Mouse (Mus musculus): ENCODE results near the gene Rap1gap2. TPM values are rescaled to one million over a fixed set of nuclear protein-coding genes. Genes with fewer than 3 reads are reported as not detected.

The Rap1gap2 gene
- polyA plus RNA-seq, 1 experiment from 2014 or later: 9.9 TPM

DNA sequence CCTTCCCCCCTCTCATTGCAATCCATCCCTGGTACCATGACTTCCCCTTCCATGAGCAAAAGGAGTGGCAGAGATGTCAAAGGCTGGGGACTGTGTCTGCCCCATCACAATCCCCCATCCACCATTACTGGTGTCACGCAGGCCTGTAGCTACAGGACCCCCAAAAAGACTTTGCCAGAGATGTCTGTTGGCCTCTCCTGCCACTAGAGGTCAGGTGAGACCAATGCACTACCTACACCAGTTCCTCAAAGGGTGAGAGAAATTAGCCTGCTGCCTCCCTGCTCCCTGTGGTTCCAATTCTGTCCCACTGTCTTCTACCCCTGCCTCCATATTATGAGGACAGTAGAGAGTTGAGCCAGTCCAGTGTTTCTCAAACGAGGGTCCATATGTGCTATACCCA lies 208.6 kb downstream of the Rap1gap2 start:
- Histone ChIP-seq H3K9ac (replicated peaks; ENCODE audit: low read depth, low read length) (no peak overlapping the region), H3K36me3 (ENCODE audit: control insufficient read depth, insufficient read depth, low read length) (no peaks in the 10 kb centered on the region), H3K4me2 (ENCODE audit: low read depth, low read length) (no peak overlapping the region), H3K27ac (ENCODE audit: low read depth, low read length) (no peak overlapping the region), H3K9me3 (ENCODE audit: control insufficient read depth, low read length) (no peaks in the 10 kb centered on the region), H3K4me1 (ENCODE audit: control insufficient read depth, insufficient read depth, low read length) (no peaks in the 10 kb centered on the region), H3K4me3 (ENCODE audit: low read depth, low read length) (no peak overlapping the region), H3K27me3 (ENCODE audit: control insufficient read depth, insufficient read depth, low read length) (no peaks in the 10 kb centered on the region)
- ATAC-seq (ENCODE audit: low read depth): no peak; the same call in 1 of the 2 replicates
- WGBS: 40% methylated on average over 2 of the region's 2 CpGs

DNA sequence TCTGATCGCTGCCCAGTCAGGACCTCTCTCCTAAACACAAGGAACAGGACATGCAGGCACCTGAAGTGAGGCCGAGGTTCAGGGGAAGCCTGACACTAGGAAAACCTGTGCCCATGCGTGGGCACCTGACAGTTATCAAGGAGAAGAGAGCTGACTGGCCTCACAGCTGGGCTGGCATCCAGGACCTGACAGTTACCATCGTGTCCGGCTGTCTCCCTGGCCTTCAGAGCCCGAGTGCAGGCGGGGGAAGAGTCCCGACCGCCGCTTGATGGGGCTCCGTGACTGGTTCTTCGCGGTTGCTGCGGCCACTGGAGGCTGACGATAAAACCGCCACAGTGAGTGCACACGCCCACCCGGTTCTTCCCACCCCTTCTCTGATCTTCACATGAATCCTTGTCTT lies 215.1 kb downstream of the Rap1gap2 start:
- Histone ChIP-seq H3K4me3 (ENCODE audit: low read depth, low read length) (no peak overlapping the region), H3K4me2 (ENCODE audit: low read depth, low read length) (no peak overlapping the region), H3K27me3 (ENCODE audit: control insufficient read depth, insufficient read depth, low read length) (no peaks in the 10 kb centered on the region), H3K9ac (replicated peaks; ENCODE audit: low read depth, low read length) (no peak overlapping the region), H3K27ac (ENCODE audit: low read depth, low read length) (no peak overlapping the region), H3K9me3 (ENCODE audit: control insufficient read depth, low read length) (no peaks in the 10 kb centered on the region), H3K4me1 (ENCODE audit: control insufficient read depth, insufficient read depth, low read length) (no peaks in the 10 kb centered on the region), H3K36me3 (ENCODE audit: control insufficient read depth, insufficient read depth, low read length) (no peaks in the 10 kb centered on the region)
- ATAC-seq (ENCODE audit: low read depth): no peak
- WGBS: 80% methylated on average over 18 of the region's 18 CpGs

DNA sequence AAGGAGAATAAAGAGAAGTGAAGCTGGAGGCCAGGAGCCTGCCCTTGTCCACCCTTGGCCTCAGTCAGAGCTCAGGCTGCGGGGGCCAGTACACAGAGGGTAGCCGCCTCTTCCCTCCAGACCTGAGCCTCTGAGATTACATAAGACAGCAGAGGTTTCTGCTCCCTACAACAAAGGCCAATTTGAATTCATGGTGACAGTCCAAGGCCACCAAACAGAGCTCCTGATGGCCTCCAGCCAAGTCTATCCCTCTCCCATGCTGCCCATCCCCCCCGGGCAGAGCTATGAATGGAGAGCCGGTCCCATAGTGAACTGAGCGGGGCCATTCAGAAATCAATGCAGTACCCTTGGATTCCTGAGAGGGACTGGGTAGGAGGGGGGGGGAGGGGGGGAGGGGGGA lies 217.2 kb downstream of the Rap1gap2 start:
- Histone ChIP-seq H3K27ac (ENCODE audit: low read depth, low read length) (no peak overlapping the region), H3K9me3 (ENCODE audit: control insufficient read depth, low read length) (no peaks in the 10 kb centered on the region), H3K4me1 (ENCODE audit: control insufficient read depth, insufficient read depth, low read length) (no peaks in the 10 kb centered on the region), H3K36me3 (ENCODE audit: control insufficient read depth, insufficient read depth, low read length) (no peaks in the 10 kb centered on the region), H3K4me3 (ENCODE audit: low read depth, low read length) (no peak overlapping the region), H3K4me2 (ENCODE audit: low read depth, low read length) (no peak overlapping the region), H3K27me3 (ENCODE audit: control insufficient read depth, insufficient read depth, low read length) (no peaks in the 10 kb centered on the region), H3K9ac (replicated peaks; ENCODE audit: low read depth, low read length) (no peak overlapping the region)
- WGBS: 37% methylated on average over 5 of the region's 5 CpGs
- peak; percentile 69; the same call in 1 of the 2 replicates for ATAC-seq (ENCODE audit: low read depth)

DNA sequence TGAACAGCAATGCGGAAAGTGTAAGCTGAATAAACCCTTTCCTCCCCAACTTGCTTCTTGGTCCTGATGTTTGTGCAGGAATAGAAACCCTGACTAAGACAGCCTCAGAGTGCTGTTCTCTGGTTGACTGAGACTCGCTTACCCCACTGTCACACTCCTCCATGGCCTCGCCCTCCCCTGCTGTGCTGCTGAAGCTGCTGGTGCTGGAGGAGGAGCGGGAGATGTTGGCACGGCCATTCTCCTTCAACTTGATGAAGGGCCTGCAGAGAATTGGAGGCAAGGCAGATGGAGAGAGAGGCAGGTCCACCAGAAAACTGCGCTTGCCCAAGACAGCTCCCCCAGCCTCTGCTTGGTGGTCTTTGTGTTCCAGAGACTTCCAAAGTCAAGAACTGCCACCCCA lies 217.8 kb downstream of the Rap1gap2 start:
- no peak for ATAC-seq (ENCODE audit: low read depth)

DNA sequence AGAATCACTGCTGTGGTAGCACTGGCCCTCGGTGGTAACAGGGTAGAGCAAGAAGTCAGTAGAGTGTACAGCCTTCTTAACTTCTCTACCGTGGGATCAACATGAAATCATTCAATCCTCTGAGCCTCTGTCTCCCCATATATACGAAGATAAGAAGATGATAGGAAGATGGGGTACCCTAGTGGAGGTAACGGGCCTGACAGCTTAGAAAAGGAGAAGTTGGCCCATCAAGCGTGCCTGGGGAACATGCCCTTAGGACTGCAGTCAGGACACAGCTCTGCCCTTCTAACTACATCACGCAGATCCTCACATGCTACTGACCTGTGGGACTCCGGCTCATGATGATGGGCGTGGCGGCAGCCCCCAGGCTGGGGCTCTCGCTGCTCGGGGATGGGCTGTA lies 218.8 kb downstream of the Rap1gap2 start:
- Histone ChIP-seq H3K27me3 (ENCODE audit: control insufficient read depth, insufficient read depth, low read length) (no peaks in the 10 kb centered on the region), H3K4me2 (ENCODE audit: low read depth, low read length) (no peak overlapping the region), H3K36me3 (ENCODE audit: control insufficient read depth, insufficient read depth, low read length) (no peaks in the 10 kb centered on the region), H3K27ac (ENCODE audit: low read depth, low read length) (no peak overlapping the region), H3K9me3 (ENCODE audit: control insufficient read depth, low read length) (no peaks in the 10 kb centered on the region), H3K9ac (replicated peaks; ENCODE audit: low read depth, low read length) (no peak overlapping the region), H3K4me3 (ENCODE audit: low read depth, low read length) (no peak overlapping the region), H3K4me1 (ENCODE audit: control insufficient read depth, insufficient read depth, low read length) (no peaks in the 10 kb centered on the region)
- WGBS: 90% methylated on average over 11 of the region's 11 CpGs
- no peak for ATAC-seq (ENCODE audit: low read depth)

More for the DNA sequence above, 217.8 kb downstream of the Rap1gap2 start:
- H3K4me1 ChIP-seq (ENCODE audit: control insufficient read depth, insufficient read depth, low read length): no peaks in the 10 kb centered on the region
- H3K36me3 ChIP-seq (ENCODE audit: control insufficient read depth, insufficient read depth, low read length): no peaks in the 10 kb centered on the region
- no peaks in the 10 kb centered on the region for H3K9me3 ChIP-seq (ENCODE audit: control insufficient read depth, low read length)
- H3K4me3 ChIP-seq (ENCODE audit: low read depth, low read length): no peak overlapping the region
- no peak overlapping the region for H3K27ac ChIP-seq (ENCODE audit: low read depth, low read length)
- H3K27me3 ChIP-seq (ENCODE audit: control insufficient read depth, insufficient read depth, low read length): no peaks in the 10 kb centered on the region
- 73% methylated on average over 6 of the region's 6 CpGs for WGBS
- no peak overlapping the region for H3K4me2 ChIP-seq (ENCODE audit: low read depth, low read length)
- no peak overlapping the region for H3K9ac ChIP-seq (replicated peaks; ENCODE audit: low read depth, low read length)

DNA sequence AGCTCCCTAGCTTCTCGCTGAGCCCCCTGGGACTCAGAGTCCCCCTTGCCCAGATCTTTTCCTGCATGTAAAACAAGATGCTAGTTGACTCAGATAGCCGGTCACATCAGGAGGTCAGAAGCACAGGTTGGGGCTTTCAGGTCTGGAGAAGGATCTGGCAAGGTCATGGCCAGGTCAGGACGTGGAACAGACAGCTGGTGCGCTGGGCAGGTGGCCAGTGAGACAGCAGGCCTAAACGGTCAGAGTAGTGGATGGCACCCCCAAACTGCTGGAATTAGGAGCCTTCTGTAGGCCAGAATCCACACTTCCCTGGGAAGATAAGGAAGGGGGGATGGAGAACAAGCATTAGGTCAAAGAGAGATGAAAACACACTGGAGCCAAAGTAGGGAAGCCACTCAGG lies 223.5 kb downstream of the Rap1gap2 start:
- Histone ChIP-seq H3K9me3 (ENCODE audit: control insufficient read depth, low read length) (no peaks in the 10 kb centered on the region), H3K36me3 (ENCODE audit: control insufficient read depth, insufficient read depth, low read length) (no peaks in the 10 kb centered on the region), H3K27me3 (ENCODE audit: control insufficient read depth, insufficient read depth, low read length) (no peaks in the 10 kb centered on the region), H3K27ac (ENCODE audit: low read depth, low read length) (no peak overlapping the region), H3K4me1 (ENCODE audit: control insufficient read depth, insufficient read depth, low read length) (no peaks in the 10 kb centered on the region), H3K4me3 (ENCODE audit: low read depth, low read length) (no peak overlapping the region), H3K9ac (replicated peaks; ENCODE audit: low read depth, low read length) (no peak overlapping the region), H3K4me2 (ENCODE audit: low read depth, low read length) (no peak overlapping the region)
- WGBS: 82% methylated on average over 5 of the region's 5 CpGs
- ATAC-seq (ENCODE audit: low read depth): no peak

DNA sequence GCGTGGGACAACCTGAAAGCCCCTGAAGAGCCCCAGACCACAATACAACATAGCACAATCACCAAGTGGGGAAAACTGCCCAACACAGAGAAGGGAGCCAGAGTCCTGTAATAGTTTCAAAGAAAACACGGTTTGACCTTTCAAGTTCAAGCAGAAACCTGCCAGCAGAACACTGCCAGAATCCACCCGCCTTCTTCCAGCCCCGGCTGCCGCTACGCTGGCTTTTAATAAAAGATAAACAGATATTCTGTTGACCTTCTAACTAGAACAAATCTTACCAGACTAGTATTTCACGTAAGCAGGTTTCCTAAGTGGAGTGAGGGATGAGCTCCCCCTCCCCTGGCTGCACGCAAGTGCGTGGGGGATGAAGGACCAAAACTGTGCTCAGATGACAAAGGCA lies 225.0 kb downstream of the Rap1gap2 start:
- 82% methylated on average over 9 of the region's 9 CpGs for WGBS

DNA sequence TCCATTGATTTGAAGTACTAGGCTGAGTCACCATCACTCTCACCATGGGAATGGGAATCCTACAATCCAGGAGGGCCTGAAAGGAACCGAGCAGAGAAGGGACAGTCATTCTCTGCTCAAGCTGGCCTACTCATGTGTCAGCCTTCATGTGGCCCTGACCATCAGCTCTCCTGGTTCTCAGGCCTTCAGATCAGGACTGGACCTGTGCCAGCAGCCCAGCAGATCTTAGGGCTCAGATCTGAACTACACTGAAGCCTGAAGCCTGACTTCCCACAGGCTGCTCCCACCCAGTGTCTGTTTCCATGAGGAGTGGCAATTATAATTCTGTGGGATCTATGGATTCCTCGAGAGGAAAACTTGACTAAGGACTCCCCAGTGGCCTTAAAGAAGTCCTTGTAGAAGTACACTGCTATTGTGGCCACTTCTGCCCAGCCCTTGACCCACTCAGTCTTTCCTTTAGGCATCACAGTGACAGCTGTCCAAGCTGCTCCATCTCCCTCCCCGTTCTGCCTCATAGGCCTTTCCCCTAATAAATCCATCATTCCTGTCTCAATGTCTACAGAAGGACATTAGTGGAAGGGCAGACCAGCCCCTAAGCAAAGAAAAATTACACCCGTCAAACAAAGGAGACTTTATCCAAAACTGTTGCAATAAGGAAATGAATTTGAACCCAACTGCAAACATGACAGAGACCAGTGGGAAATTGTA lies 231.4 kb downstream of the Rap1gap2 start:
- H3K36me3 ChIP-seq (ENCODE audit: control insufficient read depth, insufficient read depth, low read length): no peaks in the 10 kb centered on the region
- no peak overlapping the region for H3K4me3 ChIP-seq (ENCODE audit: low read depth, low read length)
- H3K4me2 ChIP-seq (ENCODE audit: low read depth, low read length): no peak overlapping the region
- ATAC-seq (ENCODE audit: low read depth): no peak
- no peaks in the 10 kb centered on the region for H3K27me3 ChIP-seq (ENCODE audit: control insufficient read depth, insufficient read depth, low read length)
- no peaks in the 10 kb centered on the region for H3K4me1 ChIP-seq (ENCODE audit: control insufficient read depth, insufficient read depth, low read length)
- H3K9ac ChIP-seq (replicated peaks; ENCODE audit: low read depth, low read length): no peak overlapping the region
- 66% methylated on average over 4 of the region's 4 CpGs for WGBS
- no peaks in the 10 kb centered on the region for H3K9me3 ChIP-seq (ENCODE audit: control insufficient read depth, low read length)
- no peak overlapping the region for H3K27ac ChIP-seq (ENCODE audit: low read depth, low read length)

More for the DNA sequence above, 225.0 kb downstream of the Rap1gap2 start:
- Histone ChIP-seq H3K9ac (replicated peaks; ENCODE audit: low read depth, low read length) (no peak overlapping the region), H3K36me3 (ENCODE audit: control insufficient read depth, insufficient read depth, low read length) (no peaks in the 10 kb centered on the region), H3K4me3 (ENCODE audit: low read depth, low read length) (no peak overlapping the region), H3K9me3 (ENCODE audit: control insufficient read depth, low read length) (no peaks in the 10 kb centered on the region), H3K27me3 (ENCODE audit: control insufficient read depth, insufficient read depth, low read length) (no peaks in the 10 kb centered on the region), H3K4me1 (ENCODE audit: control insufficient read depth, insufficient read depth, low read length) (no peaks in the 10 kb centered on the region), H3K4me2 (ENCODE audit: low read depth, low read length) (no peak overlapping the region), H3K27ac (ENCODE audit: low read depth, low read length) (no peak overlapping the region)
- no peak for ATAC-seq (ENCODE audit: low read depth)

DNA sequence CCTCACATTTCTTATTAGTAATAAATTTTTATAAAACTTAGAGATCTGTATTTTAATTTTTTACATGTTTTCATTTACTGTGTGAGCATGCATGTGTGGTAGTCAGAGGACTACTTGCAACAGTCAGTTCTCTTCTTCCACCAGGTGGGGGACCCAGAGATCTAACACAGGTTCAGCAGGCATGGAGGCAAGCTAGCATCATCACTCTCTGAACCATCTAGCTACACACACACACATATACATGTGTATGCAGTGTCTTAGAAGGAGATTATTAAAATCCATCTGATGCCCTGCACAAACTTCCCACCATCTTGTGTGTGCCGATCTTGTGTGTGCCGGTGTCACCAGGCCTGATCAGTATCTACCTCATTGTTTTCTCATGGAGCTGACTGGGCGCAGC lies 233.9 kb downstream of the Rap1gap2 start:
- H3K4me1 ChIP-seq (ENCODE audit: control insufficient read depth, insufficient read depth, low read length): no peaks in the 10 kb centered on the region
- H3K4me2 ChIP-seq (ENCODE audit: low read depth, low read length): no peak overlapping the region
- no peaks in the 10 kb centered on the region for H3K36me3 ChIP-seq (ENCODE audit: control insufficient read depth, insufficient read depth, low read length)
- H3K27me3 ChIP-seq (ENCODE audit: control insufficient read depth, insufficient read depth, low read length): no peaks in the 10 kb centered on the region
- H3K27ac ChIP-seq (ENCODE audit: low read depth, low read length): no peak overlapping the region
- peak; percentile 79; the same call in 1 of the 2 replicates for ATAC-seq (ENCODE audit: low read depth)
- no peak overlapping the region for H3K4me3 ChIP-seq (ENCODE audit: low read depth, low read length)
- H3K9me3 ChIP-seq (ENCODE audit: control insufficient read depth, low read length): no peaks in the 10 kb centered on the region
- 85% methylated on average over 3 of the region's 3 CpGs for WGBS
- H3K9ac ChIP-seq (replicated peaks; ENCODE audit: low read depth, low read length): no peak overlapping the region
